Mouse (Mus musculus) C2C12 (cell line): ENCODE measurements at regions not wholly inside any gene's neighbourhood (a gene's known extent, or its start where the extent isn't known, plus 50 kb on each side); places are given as distances from the start of the nearest gene placed in this dataset.

Experiments
- H3K27me3 ChIP-seq: one replicate; pipeline ENCODE4 v1.6.1; 2011; ENCODE audit not compliant: control insufficient read depth, insufficient read depth, insufficient read length
- H3K36me3 ChIP-seq: one replicate; pipeline ENCODE4 v1.6.1; 2011; ENCODE audit not compliant: control insufficient read depth, insufficient read depth
- H3K4me3 ChIP-seq: one replicate; pipeline ENCODE4 v1.5.1; 2011; ENCODE audit warnings: mild to moderate bottlenecking, control low read depth; ENCODE audit not compliant: poor library complexity, insufficient read depth, severe bottlenecking
- H3K79me2 ChIP-seq: one replicate; pipeline ENCODE4 v1.6.1; 2011; ENCODE audit not compliant: control insufficient read depth, insufficient read depth
- H3K79me3 ChIP-seq: one replicate; pipeline ENCODE4 v1.6.1; 2011; ENCODE audit warnings: low read depth, control low read depth
- H3ac ChIP-seq: one replicate; pipeline ENCODE3; 2011; ENCODE audit warnings: low read depth; ENCODE audit not compliant: control insufficient read depth, insufficient read length
- CEBPB ChIP-seq: IDR thresholded peaks from one replicate; pipeline ENCODE4 v1.6.1; 2011; ENCODE audit warnings: low read depth, mild to moderate bottlenecking, control low read depth, moderate library complexity
- CTCF ChIP-seq: IDR thresholded peaks from one replicate; pipeline ENCODE4 v1.5.1; 2011; ENCODE audit not compliant: control insufficient read depth, insufficient read depth, insufficient read length
- FOSL1 ChIP-seq: IDR thresholded peaks from one replicate; pipeline ENCODE4 v1.8.0; 2011; ENCODE audit warnings: mild to moderate bottlenecking, low read length; ENCODE audit not compliant: poor library complexity, insufficient read depth, severe bottlenecking
- MAX ChIP-seq: IDR thresholded peaks from one replicate; pipeline ENCODE4 v1.6.1; 2011; ENCODE audit warnings: mild to moderate bottlenecking, control low read depth
- MYOD1 ChIP-seq: IDR thresholded peaks from one replicate; pipeline ENCODE4 v1.6.1; 2011; ENCODE audit warnings: low read depth; ENCODE audit not compliant: control insufficient read depth, insufficient read length
- MYOG ChIP-seq: IDR thresholded peaks from one replicate; pipeline ENCODE4 v1.6.1; 2011; ENCODE audit not compliant: control insufficient read depth, insufficient read length; ENCODE audit errors: extremely low read depth
- USF1 ChIP-seq: IDR thresholded peaks from one replicate; pipeline ENCODE4 v1.6.1; 2011; ENCODE audit warnings: low read depth, mild to moderate bottlenecking, control low read depth, moderate library complexity

DNA sequence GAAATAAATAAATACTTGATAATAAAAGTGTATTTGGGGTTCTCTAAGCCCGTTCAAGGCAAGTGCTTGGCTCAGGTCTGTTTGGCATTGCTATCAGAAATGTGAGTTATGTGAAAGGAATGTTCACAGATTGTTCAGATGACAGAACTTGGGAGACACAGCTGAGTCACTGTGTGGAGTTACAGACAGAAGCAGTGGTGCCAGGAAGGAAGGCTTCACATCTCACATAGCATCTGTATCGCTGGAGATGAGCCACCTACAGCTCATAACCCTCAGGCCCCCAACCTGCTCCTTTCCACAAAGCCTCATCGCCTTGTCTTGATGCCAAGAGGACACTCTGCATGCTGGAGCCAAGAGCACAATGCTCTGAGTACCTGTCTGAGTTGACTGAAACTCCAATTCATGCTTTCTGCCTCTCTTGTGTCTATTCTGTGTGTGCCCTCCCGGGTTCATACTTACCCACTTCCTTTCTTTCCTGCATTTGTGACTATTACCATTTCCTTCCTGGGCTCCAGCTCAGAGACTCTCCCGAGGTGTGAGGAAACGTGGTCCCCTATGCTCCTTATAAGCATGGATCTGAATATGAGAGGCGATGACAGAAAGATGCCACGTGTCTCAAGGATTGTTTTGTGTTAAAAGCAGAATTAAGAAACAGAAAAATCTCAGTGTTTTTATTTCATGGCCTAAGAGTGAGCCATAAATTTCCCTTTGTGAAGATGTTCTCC is 79.6 kb downstream of the Cd24a start:
- no peak for TF ChIP-seq USF1
- no peak for TF ChIP-seq CEBPB
- peak; percentile 56 for TF ChIP-seq FOSL1
- TF ChIP-seq MAX: peak; percentile 37
- TF ChIP-seq MYOD1: no peak
- no peak for TF ChIP-seq MYOG
- Histone ChIP-seq H3K79me3 (no peaks in the 10 kb centered on the region), H3K27me3 (no peaks in the 10 kb centered on the region), H3K36me3 (no peaks in the 10 kb centered on the region), H3K79me2 (no peaks in the 10 kb centered on the region), H3K4me3 (no peak overlapping the region), H3ac (no peak overlapping the region)

GRCm38 (mm10) chr10:43658226-43658593 is 80.1 kb downstream of the Cd24a start:
- TF ChIP-seq MYOG (no peak), MAX (no peak), USF1 (no peak), CTCF (no peak), FOSL1 (no peak), CEBPB (no peak), MYOD1 (no peak)
- H3K4me3 ChIP-seq: no peak overlapping the region
- H3K36me3 ChIP-seq: no peaks in the 10 kb centered on the region
- no peaks in the 10 kb centered on the region for H3K79me2 ChIP-seq
- H3ac ChIP-seq: no peak overlapping the region
- no peaks in the 10 kb centered on the region for H3K79me3 ChIP-seq
- no peaks in the 10 kb centered on the region for H3K27me3 ChIP-seq

- Histone ChIP-seq H3K4me3 (no peak overlapping the region), H3K36me3 (no peaks in the 10 kb centered on the region), H3ac (no peak overlapping the region), H3K79me2 (no peaks in the 10 kb centered on the region), H3K27me3 (no peaks in the 10 kb centered on the region), H3K79me3 (no peaks in the 10 kb centered on the region)
- TF ChIP-seq MYOG (no peak), CTCF (no peak), USF1 (no peak), FOSL1 (no peak), CEBPB (no peak), MYOD1 (no peak), MAX (no peak)
Measured at GRCm38 (mm10) chr10:43664844-43665243, 86.8 kb downstream of the Cd24a start.

- no peak for TF ChIP-seq FOSL1
- no peak for TF ChIP-seq MAX
- no peak for TF ChIP-seq MYOD1
- no peak for TF ChIP-seq CEBPB
- TF ChIP-seq MYOG: no peak
- no peak for TF ChIP-seq USF1
- no peak for TF ChIP-seq CTCF
Measured at GRCm38 (mm10) chr10:43666262-43667085, 88.4 kb downstream of the Cd24a start.

GRCm38 (mm10) chr10:43667086-43667690 is 89.1 kb downstream of the Cd24a start:
- no peaks in the 10 kb centered on the region for H3K36me3 ChIP-seq
- no peak for TF ChIP-seq USF1
- no peaks in the 10 kb centered on the region for H3K79me2 ChIP-seq
- H3K79me3 ChIP-seq: no peaks in the 10 kb centered on the region
- H3ac ChIP-seq: no peak overlapping the region
- no peaks in the 10 kb centered on the region for H3K27me3 ChIP-seq
- no peak overlapping the region for H3K4me3 ChIP-seq

More at GRCm38 (mm10) chr10:43666262-43667085, 88.4 kb downstream of the Cd24a start:
- H3K4me3 ChIP-seq: no peak overlapping the region
- no peaks in the 10 kb centered on the region for H3K79me3 ChIP-seq
- no peaks in the 10 kb centered on the region for H3K27me3 ChIP-seq
- H3K36me3 ChIP-seq: no peaks in the 10 kb centered on the region
- no peaks in the 10 kb centered on the region for H3K79me2 ChIP-seq
- no peak overlapping the region for H3ac ChIP-seq

DNA sequence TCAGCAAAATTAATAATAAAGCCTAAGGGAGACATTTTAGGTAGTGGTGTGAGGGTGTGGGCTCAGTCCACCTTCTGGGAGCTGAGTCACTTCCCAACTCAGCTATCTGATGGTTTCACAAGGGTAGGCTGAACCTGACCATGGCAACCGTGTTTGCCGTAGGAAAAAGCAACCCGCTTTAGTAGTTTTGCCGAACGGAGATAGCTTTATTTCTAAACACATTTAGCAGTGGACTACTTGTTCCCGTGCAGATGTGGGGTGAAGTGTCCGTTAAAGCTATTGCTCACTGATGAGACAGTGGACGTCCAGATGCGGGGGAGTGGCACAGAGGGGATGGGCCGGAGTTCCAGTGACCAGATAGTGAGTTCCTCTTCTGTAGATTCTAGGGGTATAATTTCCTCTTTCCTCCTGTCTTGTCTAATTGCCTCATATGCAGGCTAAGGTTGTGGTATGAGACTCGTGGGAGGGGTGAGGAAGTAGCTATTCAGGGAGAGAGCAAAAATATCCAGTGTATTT is 89.7 kb downstream of the Cd24a start:
- Histone ChIP-seq H3K36me3 (no peaks in the 10 kb centered on the region), H3K79me3 (no peaks in the 10 kb centered on the region), H3ac (no peak overlapping the region), H3K27me3 (no peaks in the 10 kb centered on the region), H3K4me3 (no peak overlapping the region), H3K79me2 (no peaks in the 10 kb centered on the region)
- TF ChIP-seq USF1 (no peak), FOSL1 (no peak), MYOG (no peak), CTCF (no peak), MYOD1 (no peak), MAX (no peak), CEBPB (no peak)
